Mouse (Mus musculus) hindbrain, embryonic 15.5 days (tissue): Measurements from ENCODE around the gene Dph6. TPM values are rescaled to one million over a fixed set of nuclear protein-coding genes. Genes with fewer than 3 reads are reported as not detected.

Experiments
- ATAC-seq: fragments of 200-750 bp; cut with Nextera tagmentation; 2 replicates; pipeline ENCODE4 v1.8.0; 2017; ENCODE audit warnings: low read depth, moderate number of reproducible peaks, moderate TSS enrichment; ENCODE audit not compliant: low FRiP score
- H3K27ac ChIP-seq: fragments of 300-500 bp; sonication (generic); replicated peaks from 2 replicates; pipeline ENCODE4 v1.5.1; 2015; ENCODE audit warnings: mild to moderate bottlenecking, inconsistent platforms
- H3K27me3 ChIP-seq: fragments of 300-500 bp; sonication (generic); 2 replicates; pipeline ENCODE4 v1.6.1; 2015; ENCODE audit warnings: control low read depth, inconsistent platforms
- H3K36me3 ChIP-seq: fragments of 300-500 bp; sonication (generic); 2 replicates; pipeline ENCODE4 v1.6.1; 2015; ENCODE audit warnings: control low read depth, inconsistent platforms
- H3K4me1 ChIP-seq: fragments of 300-500 bp; sonication (generic); replicated peaks from 2 replicates; pipeline ENCODE4 v1.6.1; 2015; ENCODE audit warnings: control low read depth, inconsistent platforms
- H3K4me2 ChIP-seq: fragments of 300-500 bp; sonication (generic); 2 replicates; pipeline ENCODE4 v1.6.1; 2015; ENCODE audit warnings: moderate library complexity, mild to moderate bottlenecking, inconsistent platforms
- H3K4me3 ChIP-seq: fragments of 300-500 bp; sonication (generic); 2 replicates; pipeline ENCODE4 v1.5.1; 2015; ENCODE audit warnings: mild to moderate bottlenecking, inconsistent platforms
- H3K9ac ChIP-seq: fragments of 300-500 bp; sonication (generic); 2 replicates; pipeline ENCODE4 v1.6.1; 2015; ENCODE audit warnings: inconsistent platforms
- H3K9me3 ChIP-seq: fragments of 300-500 bp; sonication (generic); 2 replicates; pipeline ENCODE4 v1.6.1; 2016; ENCODE audit warnings: control low read depth, inconsistent platforms
- WGBS: fragments of 180-500 bp; shearing (Covaris S2); methylation state at CpG from one replicate; pipeline ENCODE4 v1.1.7; 2015; 5-methylcytosine and 5-hydroxymethylcytosine counted together
- polyA plus RNA-seq: library from polyadenylated mRNA; unstranded; fragments of >200 nt; fragmentation: Nextera tagmentation; extraction: Ambion mirVana; gene quantifications from 2 replicates; pipeline ENCODE4 v1.2.1, GENCODE M21; 2015

The Dph6 gene
- polyA plus RNA-seq, 1 experiment from 2014 or later, result 14.9 TPM

DNA sequence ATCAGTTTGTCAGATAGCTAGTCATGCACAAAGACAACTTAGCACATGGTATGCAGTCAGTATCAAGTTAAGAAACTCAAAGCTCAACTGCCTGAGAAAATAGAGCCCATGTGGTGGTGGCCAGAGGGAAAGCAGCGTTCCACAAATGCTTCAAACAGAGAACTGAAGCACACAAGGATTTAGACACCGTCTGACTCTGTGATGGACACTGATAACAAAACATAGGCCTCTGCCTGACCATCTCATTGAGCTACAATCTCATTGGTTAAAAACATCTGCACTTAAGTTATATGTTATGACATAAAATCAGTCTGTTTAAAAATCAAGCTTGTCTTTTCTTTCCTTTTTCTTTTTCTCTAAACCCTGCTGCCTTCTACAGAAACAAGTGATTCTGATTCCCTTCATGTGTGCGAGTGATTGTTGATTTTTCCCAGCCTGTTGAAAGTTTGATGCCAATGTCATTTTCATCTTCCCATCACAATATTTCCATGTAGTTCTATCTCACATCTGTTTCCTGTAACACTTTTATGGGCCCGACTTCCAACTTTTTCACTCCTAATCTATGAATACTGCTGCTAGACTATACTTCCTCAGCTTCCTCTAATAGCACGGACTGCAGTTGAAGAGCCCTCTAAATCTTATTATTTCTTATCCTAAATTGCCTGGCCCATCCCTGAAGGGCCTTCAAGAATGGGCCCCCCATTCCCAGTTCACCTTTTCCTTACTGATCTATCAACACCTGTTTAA is 123.6 kb downstream of the Dph6 start:
- 89% methylated on average over 5 of the region's 5 CpGs for WGBS
- ATAC-seq, result no peak
- Histone ChIP-seq H3K9me3 (no peaks in the 10 kb centered on the region), H3K4me1 (no peaks in the 10 kb centered on the region), H3K27me3 (no peaks in the 10 kb centered on the region), H3K27ac (no peak overlapping the region), H3K9ac (no peak overlapping the region), H3K4me2 (no peak overlapping the region), H3K36me3 (no peaks in the 10 kb centered on the region), H3K4me3 (no peak overlapping the region)

DNA sequence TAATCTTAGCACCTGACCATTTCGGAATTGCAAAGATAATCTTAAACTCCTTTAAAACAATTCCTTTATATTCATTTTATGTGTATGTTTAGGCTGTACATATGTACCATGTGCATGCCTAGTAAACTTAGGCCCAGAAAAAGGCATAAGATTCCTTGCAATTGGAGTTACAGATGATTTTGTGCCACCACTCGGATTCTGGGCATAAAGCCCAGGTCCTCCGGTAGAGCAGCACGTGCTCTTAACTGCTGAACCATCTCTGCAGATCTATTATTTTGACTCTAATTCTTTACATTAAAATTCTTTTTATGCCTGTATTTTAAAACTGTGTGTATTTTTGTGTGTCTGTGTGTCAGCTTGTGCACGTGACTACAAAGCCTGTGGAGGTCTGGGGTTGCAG is 134.3 kb downstream of the Dph6 start:
- Histone ChIP-seq H3K27ac (no peak overlapping the region), H3K4me1 (no peaks in the 10 kb centered on the region), H3K4me3 (no peak overlapping the region), H3K36me3 (no peaks in the 10 kb centered on the region), H3K4me2 (no peak overlapping the region), H3K27me3 (no peaks in the 10 kb centered on the region), H3K9me3 (no peaks in the 10 kb centered on the region), H3K9ac (no peak overlapping the region)
- no peak for ATAC-seq
- 81% methylated on average over 5 of the region's 5 CpGs for WGBS

DNA sequence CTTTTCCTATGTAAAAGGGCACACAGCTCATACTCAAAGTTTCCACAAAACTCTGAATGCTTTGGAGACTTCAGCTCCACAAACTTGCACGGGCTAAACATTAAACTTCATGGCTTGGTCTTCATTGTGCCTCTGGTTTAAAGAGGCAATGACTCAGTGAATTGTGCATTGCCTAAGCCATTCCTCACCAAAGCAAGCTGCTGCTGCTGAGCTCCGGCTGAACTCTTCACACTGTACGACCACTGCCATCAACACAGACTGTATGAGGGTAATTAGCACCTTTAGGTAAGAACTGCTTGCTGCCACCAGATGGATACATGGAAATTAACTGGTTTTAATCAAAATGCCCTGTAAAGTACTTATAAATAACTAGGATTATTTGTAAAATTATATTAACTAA is 134.9 kb downstream of the Dph6 start:
- Histone ChIP-seq H3K27ac (no peak overlapping the region), H3K4me3 (no peak overlapping the region), H3K9me3 (no peaks in the 10 kb centered on the region), H3K9ac (no peak overlapping the region), H3K36me3 (no peaks in the 10 kb centered on the region), H3K4me2 (no peak overlapping the region), H3K27me3 (no peaks in the 10 kb centered on the region), H3K4me1 (no peaks in the 10 kb centered on the region)
- WGBS, result 75% methylated on average over 3 of the region's 3 CpGs
- no peak for ATAC-seq

DNA sequence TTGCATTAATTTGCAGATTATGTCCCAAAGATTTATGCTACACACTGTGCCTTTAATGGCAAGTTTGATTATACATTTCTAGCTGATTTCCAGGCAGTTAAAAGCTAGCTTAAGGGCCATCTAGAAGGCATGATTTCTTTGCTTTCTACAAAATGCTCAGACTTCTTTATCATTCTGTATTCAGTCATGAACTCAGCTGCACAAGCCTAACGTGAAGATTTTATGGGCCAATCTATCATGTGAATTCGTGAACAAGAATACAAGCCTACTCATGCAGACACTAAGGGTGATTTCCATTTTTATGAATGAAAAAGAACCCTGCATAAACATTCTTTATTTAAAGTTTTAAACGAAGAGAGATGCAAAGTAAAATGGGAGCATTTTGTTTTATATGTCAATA is 162.4 kb downstream of the Dph6 start:
- Histone ChIP-seq H3K9ac (no peak overlapping the region), H3K9me3 (no peaks in the 10 kb centered on the region), H3K4me3 (no peak overlapping the region), H3K27ac (no peak overlapping the region), H3K4me2 (no peak overlapping the region), H3K4me1 (peaks cover 3% of the 10 kb centered on the region; the same call in 1 of the 2 replicates), H3K36me3 (no peaks in the 10 kb centered on the region), H3K27me3 (no peaks in the 10 kb centered on the region)
- WGBS, result 38% methylated on average over 3 of the region's 3 CpGs
- ATAC-seq, result no peak

DNA sequence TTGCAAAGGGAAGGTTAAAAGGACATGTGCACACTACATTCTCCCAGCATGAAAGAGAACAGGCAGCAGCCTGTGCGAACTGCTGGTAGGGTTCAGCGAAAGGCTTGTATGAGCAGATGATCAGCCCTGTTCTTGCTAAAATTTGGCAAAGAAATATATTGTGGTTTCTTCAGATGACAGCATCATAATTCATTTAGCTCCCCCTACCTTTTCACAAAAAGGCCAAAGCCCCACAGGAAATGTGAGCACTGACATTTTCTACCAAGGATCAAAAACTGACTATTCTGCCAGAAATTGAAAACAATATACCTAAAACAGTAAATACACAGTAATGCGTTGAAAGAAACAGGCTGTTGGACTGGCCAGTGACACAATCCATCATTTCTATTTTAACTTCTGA is 162.9 kb downstream of the Dph6 start:
- no peak overlapping the region for H3K9ac ChIP-seq
- H3K4me1 ChIP-seq, result peaks cover 3% of the 10 kb centered on the region; the same call in 1 of the 2 replicates
- H3K27me3 ChIP-seq, result no peaks in the 10 kb centered on the region
- no peak overlapping the region for H3K4me2 ChIP-seq
- no peaks in the 10 kb centered on the region for H3K36me3 ChIP-seq
- H3K9me3 ChIP-seq, result no peaks in the 10 kb centered on the region
- H3K27ac ChIP-seq, result no peak overlapping the region
- 69% methylated on average over 3 of the region's 3 CpGs for WGBS
- H3K4me3 ChIP-seq, result no peak overlapping the region
- no peak for ATAC-seq

DNA sequence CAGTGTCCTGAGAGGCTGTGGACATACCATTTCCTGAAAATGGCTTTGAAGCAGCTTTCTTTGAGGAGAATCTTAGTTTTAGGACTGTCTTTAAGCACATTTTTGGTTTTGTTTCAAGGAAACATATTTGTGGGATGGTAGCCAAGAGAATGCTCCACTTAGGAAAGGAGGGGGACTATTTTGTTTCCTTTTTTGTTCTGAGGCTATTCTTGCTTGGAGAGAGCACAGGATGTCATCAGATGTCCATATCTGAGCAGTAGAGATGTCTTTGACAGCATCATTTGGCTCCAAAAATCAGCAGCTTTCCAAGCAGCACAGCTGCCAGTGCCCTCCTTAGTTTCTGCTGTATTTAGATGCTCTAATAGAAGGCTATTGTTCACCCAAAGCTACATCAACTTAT is 167.8 kb downstream of the Dph6 start:
- Histone ChIP-seq H3K27me3 (no peaks in the 10 kb centered on the region), H3K36me3 (no peaks in the 10 kb centered on the region), H3K4me1 (0 out of 2 replicates have a peak, but pooled peaks cover 3% of the 10 kb centered on the region), H3K4me2 (no peak overlapping the region), H3K4me3 (no peak overlapping the region), H3K9ac (no peak overlapping the region), H3K27ac (no peak overlapping the region), H3K9me3 (no peaks in the 10 kb centered on the region)
- ATAC-seq, result no peak
